Mouse (Mus musculus) testis, adult 10 weeks (tissue): ENCODE results near the gene Gm6509. TPM values are rescaled to one million over a fixed set of nuclear protein-coding genes. Genes with fewer than 3 reads are reported as not detected.

ENCODE experiments used
- polyA plus RNA-seq: library from polyadenylated mRNA; stranded (reverse); fragments of 350-450 nt; fragmentation: Illumina TruSeq; extraction: RNeasy Lipid Tissue Mini Kit (QIAGEN cat#74804); gene quantifications from one replicate; pipeline ENCODE4 v1.2.3, GENCODE M21; 2014; ENCODE audit warnings: low read depth, low replicate concordance

Gene Gm6509
- polyA plus RNA-seq, result not detected

GRCm38 (mm10) chr5:94623679-94624078, at the start of gene Gm6509:
TSS of gene Gm6509 (plus strand) at chr5:94623979.

GRCm38 (mm10) chr5:94616242-94616641, 7.5 kb upstream of the Gm6509 start, which contains the start of gene Gm3147:
TSS of gene Gm3147 (minus strand) at chr5:94616342.

GRCm38 (mm10) chr5:94648082-94648481, 24.3 kb downstream of the Gm6509 start, which contains the start of gene Gm6205:
TSS of gene Gm6205 (plus strand) at chr5:94648382.

Other genes with a start within 250 kb of the Gm6509 start
- gene Gm7682, start 178.2 kb upstream of the Gm6509 start, polyA plus RNA-seq, result 0.46 TPM
- gene Gm3139, start 97.7 kb upstream of the Gm6509 start, polyA plus RNA-seq, result not detected
- gene Gm3147, start 7.6 kb upstream of the Gm6509 start, polyA plus RNA-seq, result not detected
- not detected for gene Gm6205, start 24.4 kb downstream of the Gm6509 start, polyA plus RNA-seq
- gene Gm3183, start 241.5 kb downstream of the Gm6509 start, polyA plus RNA-seq, result 0.45 TPM